Mouse (Mus musculus) gastrocnemius, adult 8-10 months (tissue): ENCODE measurements around the gene Ank2. TPM values are rescaled to one million over a fixed set of nuclear protein-coding genes. Genes with fewer than 3 reads are reported as not detected.

Experiments used
- DNase-seq, 2 experiments: peaks; one replicate each; pipeline ENCODE4 v3.0.0; 2022; ENCODE audit warnings: low spot score in 2 of 2
- total RNA-seq, 4 experiments: library from RNA; stranded (reverse); gene quantifications; 2 replicates each; pipeline ENCODE4 v1.2.4; 2022

Ank2 gene
- total RNA-seq, 4 experiments from 2014 or later = 96.2 to 128 (median 111) TPM

DNA sequence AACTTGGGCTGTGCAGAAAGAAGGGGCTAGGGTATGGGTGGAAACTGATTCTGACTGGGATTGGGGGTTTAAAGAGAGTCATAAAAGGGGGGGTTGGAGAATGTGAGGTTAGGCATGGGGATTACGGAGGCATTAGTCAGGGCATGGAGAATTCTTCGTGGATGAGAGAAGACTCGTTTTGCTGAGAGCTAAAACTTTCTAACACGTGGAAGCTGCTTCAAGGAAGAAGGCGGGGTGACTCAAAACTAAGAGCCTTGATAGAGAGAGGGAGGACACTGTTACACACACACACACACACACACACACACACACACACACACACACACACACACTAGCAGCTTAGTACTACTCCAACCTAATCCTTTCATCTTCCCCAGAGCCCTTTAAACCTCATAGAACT is 463.0 kb downstream of the Ank2 start:
- DNase-seq = no peak

DNA sequence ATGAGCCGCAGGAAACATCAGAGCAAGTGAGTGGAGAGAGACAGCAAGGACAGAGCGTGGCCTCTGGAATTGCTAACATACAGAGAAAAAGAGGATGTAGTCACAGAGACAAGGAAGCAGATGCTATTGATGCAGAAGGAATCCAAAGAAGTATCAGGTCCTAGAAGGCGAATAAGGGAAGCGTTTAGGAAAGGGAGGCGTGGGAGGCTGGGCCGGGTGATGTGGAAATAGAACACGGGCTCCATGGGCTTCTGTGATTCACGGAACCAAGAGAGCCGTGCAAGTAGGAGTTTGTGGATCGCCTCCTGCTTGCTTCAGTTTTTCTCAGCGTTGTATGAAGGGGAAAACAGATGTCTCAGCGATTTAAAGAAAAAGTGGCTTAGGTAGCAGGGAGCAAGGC is 463.6 kb downstream of the Ank2 start:
- no peak for DNase-seq

DNA sequence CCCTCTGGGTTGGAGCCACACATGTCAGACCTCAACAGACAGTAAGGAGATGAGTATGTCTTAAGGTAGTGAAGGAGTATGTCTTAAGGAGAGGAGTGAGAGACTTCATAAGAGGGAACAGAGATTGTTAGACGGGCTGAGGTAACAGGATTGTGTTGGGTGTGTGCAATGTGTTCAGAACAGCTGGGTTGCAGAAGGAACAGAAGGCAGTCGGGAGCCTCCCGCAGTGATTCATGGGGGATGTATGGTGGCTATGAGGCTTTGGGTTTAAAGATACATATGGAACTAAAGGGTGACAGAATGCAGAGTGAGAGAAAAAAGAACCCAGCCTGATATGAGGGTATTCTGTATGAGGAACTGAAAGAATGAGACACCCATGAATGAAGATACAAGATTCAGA is 464.2 kb downstream of the Ank2 start:
- no peak for DNase-seq

DNA sequence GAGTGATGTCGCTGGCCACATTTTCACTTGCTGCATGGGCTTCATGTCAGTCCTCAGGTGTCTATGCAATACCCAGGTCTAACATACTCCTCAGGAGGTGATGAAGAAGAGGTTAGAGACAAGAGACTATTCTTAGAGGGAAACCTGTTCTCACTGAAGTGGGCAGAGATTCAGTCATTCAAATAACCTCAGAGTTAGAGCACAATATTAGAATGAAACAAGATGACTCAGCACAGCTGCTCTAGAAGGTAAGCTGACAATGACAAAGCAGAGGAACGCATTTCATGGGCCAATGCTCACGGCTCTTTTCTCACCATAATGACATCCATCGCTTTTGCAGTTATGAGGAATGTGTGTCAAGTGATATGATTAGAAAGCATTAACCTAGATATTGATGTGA is 475.2 kb downstream of the Ank2 start:
- no peak for DNase-seq

DNA sequence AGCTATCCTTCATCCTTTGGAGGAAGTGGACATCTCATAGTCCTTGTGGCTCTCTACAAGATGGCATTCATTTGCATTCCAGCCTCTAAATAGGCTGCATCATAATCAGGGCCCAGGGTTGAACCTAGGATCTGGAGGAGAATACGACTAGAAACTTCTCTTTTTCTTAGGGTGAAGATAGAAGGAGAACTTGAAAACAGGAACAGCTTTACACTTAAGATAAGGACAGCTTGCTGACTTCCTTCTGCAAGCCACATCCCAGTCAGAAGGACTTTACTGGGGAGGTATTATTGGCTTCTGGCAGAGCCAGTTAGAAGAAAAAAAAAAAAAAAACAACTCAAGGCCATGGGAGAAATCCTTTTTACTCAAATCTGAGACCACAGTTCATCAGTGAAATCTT is 479.0 kb downstream of the Ank2 start:
- DNase-seq = no peak

- no peak for DNase-seq
Observed at GRCm38 (mm10) chr3:127019728-127020127, 479.4 kb downstream of the Ank2 start.

DNA sequence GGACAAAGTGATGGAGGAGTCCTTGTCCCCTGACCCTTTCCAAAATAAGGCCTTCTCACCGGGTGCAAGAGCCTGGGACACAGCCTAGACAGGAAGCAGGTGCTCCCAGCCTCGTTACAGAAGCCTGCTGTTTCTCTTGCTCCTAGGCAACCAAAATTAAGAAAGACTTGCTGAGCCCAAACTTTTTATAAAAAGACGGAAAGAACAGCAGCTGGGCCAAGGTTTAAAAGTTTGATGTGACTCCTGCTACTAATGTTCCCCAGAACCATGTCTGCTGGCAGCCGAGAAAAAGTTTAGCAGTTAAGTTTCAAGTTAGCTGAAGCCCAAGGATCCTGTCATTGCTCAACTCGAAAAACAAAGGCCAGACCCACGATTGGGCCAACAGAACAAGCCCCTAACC is 480.0 kb downstream of the Ank2 start:
- peak in 1 of 2 experiments; percentile 21 for DNase-seq

DNA sequence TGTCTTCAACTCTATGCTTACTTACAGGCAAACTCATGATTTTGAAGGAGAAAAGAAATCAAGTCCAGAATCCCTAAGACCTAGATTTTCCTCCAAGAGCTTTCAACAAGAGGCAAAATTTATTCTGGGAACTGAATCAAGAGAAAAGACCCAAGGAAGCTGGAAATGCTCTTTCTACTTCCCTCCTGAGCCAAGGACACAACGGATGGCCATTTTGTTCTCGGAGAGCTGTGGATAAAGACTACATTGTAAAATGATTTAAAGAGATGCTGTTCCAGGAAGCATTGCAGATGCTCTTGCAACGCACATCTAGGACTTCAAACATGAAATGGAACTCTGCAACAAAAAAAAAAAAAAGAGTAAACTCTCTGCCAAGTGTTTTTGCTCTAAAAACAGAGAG is 481.6 kb downstream of the Ank2 start:
- no peak for DNase-seq

GRCm38 (mm10) chr3:127015596-127015995 is 483.6 kb downstream of the Ank2 start:
- DNase-seq = no peak

- DNase-seq = no peak
Observed at GRCm38 (mm10) chr3:127015175-127015574, 484.0 kb downstream of the Ank2 start.

DNA sequence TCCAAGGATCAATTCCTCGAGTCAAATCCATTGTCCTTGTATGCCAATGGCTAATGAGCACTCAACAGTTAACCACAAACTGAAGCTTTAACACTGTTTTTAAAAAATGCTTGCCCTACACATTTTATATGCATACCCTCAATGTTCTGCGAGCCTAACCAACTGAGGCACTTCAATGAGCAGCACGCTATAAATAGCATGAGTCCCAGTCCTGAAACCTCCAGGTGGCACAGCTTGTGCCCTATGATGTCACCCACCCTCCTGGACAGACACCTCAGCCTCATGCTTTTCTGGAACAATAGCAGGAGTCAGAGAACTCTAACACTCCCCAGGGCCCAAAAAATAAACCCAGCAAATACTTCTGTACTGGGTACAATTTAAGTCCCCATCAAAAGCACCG is 485.2 kb downstream of the Ank2 start:
- no peak for DNase-seq

DNA sequence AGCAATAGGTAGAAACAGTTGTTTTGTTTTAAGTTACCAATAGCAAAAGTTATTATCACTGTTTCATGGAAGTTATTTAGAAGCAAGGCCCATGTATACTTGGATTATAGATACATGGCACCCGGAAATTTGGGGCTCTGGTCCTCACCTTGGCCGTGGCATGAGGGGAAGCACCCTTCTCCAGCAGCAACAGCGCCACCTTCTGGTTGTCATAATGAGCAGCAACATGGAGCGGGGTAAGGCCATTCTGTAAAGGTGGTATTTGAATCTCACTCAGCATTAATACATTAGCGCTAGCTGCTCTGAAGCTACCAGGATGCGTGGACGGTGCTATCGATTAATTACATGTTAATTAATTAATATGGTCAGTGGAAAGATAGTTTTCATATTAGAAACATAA is 486.6 kb downstream of the Ank2 start:
- DNase-seq = no peak

- no peak for DNase-seq
Observed at GRCm38 (mm10) chr3:127005898-127006673, 493.1 kb downstream of the Ank2 start.

- DNase-seq = peak; percentile 40 to 56
Observed at GRCm38 (mm10) chr3:127004860-127005633, 494.1 kb downstream of the Ank2 start.

- DNase-seq = no peak
Observed at GRCm38 (mm10) chr3:127003946-127004345, 495.2 kb downstream of the Ank2 start.

DNA sequence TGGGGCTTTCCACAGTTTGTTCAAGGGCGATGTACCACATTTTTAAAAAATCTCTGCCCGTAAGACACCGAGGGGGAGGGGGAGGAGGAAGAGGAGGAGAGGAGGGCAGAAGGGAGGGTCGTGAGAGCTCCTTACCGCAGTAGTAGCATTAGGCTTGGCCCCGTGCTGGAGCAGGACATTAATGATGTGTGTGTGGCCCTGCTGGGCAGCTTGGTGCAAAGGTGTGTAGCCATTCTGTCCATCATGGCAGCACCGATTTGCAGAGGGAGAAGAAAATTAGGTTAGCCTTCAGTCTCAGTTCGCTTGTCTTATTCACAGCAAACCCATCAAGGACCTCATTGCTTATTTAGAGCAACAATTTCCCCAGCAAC is 500.4 kb downstream of the Ank2 start:
- DNase-seq = no peak

DNA sequence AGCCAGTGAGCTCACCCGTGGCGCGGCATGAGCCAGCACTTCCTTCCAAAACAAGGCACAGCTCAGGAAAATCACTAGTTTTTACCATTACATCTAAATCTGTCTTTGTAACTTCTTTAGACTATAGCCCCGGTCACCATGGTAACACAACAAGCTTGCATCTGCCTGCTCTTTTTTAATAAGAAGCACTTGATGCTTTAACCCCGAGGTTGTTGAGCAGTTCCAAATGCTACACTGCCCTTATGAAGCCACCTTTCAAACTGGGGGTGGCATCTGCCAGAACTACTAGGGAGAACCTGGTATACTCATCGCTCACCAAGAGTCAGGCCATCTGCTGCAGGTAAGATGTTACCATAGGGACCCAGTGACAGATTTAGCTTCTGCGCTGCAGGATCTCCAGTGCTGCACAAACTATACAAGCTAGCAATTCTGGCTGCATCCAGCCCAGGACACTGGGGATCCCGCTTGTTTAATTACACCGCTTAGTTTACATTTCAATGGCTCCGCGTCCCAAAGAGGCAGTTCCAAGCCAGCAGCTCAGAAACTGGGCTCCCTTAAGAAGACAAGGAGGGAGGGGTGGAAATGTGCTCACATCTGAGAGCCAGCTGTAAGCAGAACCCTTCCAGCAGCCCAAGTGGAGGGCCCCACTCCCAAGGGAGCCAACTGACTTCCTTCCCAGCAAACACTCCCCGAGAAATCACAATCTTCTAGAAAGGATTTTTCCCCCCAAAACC is 501.0 kb downstream of the Ank2 start:
- peak; percentile 38 to 49 for DNase-seq

- no peak for DNase-seq
Observed at GRCm38 (mm10) chr3:126997391-126998007, 501.7 kb downstream of the Ank2 start.

DNA sequence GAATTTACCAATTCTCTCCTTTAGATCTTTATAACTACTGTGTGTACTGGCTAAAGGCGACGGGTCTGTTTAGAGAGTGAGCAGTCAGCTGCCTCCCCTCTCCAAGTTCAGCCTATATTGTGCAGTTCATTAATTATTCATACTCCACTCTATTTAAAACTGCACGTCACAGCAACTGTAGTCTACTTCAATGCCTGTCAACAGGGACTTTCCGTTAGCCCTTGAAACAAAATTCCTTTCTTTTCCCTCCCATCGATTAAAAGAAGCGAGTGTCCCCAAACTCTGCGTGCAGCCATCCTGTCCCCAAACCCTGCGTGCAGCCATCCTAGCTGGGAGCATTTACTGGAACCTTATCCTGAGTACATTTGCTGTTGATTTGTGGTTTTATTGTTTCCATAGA is 502.4 kb downstream of the Ank2 start:
- DNase-seq = no peak

- no peak for DNase-seq
Observed at GRCm38 (mm10) chr3:126995970-126996369, 503.2 kb downstream of the Ank2 start.

DNA sequence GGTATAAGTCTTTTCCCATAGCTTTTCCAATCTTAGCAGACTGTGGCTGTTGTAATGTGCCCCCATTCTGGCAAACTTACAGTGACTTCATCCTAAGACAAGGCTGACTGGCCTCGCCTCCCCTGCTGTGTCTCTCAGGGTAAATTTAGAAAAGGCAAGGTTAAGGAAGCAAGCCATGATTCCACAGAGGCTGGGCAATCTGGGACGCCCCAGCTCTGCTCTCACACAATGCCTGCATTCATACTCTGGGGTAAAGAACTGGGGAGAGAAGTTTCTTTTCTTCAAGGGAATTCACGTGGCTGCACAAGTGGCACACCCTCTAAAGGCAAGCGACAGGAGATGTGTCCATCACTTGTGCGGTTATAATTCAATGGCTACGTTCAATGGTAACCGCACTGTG is 505.0 kb downstream of the Ank2 start:
- no peak for DNase-seq

DNA sequence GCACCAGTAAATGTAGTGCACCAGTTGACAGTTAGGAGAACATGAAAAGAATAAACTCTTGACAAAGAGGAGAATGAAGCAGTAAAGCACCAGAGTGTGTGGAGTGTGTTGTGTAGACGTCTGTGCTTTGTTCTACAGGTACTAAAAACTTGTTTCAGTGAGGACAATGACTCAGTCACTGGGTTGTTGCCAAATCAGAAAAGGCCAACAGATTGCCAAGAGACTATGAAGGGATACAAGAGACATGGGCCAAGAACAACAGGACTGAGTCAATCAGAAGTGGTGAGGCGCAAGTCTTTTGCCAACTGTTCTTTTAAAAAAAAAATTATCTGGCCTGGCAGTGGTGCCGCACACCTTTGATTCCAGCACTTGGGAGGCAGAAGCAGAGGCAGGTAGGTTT is 509.2 kb downstream of the Ank2 start:
- no peak for DNase-seq
